Mouse (Mus musculus): ENCODE data around the gene Gal3st1.
"Not testable (repeated sequence)": the region's sequence is repeated elsewhere in the genome, so short reads cannot be mapped to it uniquely, and the experiment has no call there.

The Gal3st1 gene

DNA sequence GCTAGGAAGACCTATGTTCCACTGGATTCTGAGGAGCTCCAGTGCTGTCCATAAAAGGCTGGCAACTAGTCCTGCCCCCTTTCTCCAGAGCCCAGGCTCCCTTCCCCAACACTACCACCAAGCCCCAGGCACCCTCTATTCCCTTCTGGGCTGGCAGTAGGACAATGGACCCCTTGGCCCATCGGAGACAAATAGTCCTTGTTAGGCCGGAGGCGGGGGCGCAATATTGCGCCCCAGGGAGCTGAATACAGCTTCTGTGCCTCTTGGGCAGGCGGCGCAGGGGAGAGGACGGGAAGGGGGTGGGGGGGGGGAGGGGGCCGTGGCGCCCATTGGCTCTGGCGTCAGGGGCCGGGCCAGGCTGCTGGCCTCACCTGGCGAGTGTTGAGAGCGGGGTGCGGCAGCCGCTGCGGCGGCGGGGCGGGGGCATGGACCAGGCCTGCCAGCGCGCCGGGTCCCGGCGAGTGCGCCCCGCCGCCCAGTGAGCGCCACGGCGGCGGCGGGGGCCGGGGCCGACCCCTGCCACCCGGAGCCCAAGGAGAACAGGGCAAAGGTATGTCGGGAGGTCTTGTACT lies at the start of gene Gal3st1:
Gal3st1 (plus strand) TSS at position 346 of the 572 bp plus-strand sequence.
- DNase-seq = peak; percentile 76

DNA sequence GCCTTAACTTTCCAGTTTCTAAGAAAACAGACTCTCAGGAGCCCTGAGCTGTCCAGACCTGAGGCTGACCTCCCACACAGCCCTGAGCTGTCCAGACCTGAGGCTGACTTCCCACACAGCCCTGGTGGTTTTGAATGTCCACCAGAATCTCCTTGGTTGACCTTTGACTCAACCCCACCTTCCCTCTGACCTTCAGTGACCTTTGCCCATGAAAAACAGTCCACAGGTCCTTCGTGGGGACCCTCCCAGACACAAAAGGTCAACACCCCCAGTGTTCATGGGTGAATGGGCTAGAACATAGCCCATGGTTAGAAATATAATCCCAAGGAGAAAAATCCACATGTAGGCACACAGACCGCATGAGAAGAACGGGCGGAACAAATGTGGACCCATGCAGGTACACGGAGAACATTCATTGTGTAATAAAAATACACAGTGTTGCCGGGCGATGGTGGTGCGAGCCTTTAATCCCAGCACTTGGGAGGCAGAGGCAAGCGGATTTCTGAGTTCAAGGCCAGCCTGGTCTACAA lies 49.6 kb upstream of the Gal3st1 start:
- DNase-seq = no peak

DNA sequence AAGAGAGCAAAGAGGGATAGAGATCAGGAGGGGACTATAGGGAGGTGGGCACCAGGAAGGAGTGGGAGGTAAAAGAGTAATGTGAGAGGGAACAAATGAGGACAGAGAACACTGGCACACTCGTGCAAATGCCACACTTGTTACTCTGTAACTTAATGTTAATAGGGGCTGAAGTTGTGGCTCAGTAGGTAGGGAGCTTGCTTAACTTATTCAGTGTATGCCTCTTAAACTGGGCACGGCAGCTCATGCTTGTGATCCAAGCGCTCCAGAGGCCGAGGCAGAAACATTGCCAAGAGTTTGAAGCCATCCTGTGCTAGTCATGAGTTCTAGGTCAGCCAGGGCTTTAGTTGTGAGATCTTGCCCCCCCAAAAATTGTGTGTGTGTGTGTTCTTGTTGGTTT lies 48.3 kb upstream of the Gal3st1 start:
- DNase-seq = peak; percentile 46

DNA sequence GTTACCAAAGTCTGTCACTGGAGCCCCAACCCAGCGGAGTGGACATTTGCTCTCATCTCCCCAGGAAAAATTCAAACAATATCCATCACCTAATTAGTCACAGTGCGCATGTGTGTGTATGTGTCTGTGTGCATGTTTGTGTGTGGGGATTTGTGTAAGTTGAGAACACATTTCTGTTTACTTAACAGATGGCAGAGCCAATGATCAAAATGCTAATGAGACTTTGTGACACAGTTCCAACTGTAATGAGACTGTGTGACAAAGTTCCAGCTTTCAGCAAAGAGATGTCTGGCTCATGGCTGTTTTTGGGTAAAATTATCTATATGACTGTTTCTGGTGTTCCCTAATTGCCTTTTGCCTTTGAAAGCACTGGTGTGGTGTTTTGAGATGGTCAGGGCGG lies 47.1 kb upstream of the Gal3st1 start:
- DNase-seq = no peak

DNA sequence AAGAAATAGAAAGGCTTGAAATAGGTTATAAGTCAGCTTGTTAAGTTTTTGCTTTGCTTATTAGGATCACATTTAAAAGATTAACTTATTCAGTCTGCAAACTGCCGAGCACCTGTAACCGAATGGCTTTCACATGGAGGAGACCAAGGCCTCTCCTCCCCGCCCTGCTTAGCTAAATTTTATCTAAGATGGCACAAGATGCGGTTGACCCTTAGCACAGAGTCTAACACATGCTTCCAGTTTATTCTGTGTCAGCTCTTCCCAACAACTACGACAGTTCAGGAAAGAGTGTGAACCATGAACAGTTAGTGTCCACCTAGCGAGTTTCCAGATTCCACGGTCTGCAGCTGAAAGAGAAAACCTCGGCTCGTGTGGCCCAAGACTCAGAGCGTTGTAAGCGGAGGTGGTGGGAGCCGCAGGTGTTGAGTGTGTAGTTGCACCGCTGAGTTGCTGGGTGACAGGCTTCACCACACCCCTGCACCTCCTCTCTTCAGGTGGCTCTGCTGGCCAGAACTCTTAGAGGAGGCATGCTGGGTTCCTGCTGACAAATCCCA lies 46.0 kb upstream of the Gal3st1 start:
- DNase-seq = peak; percentile 75

DNA sequence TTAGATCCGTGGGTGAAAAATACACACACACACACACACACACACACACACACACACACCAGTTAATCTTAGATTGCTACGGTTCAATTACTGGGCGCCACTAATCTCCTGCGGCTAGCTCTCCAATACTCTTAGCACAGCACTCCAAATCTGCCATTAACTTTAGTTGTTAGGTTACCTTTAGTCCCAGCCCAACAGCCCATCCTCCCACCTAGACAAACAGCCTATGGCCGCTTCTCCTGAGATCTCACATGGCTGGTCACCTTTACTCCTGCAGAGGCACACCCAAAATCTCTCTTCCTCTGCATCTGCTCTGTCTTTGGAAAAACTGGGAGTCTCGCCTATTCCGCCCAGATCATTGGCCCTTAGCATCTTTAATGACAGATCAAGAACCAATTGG lies 42.1 kb upstream of the Gal3st1 start:
- no peak for DNase-seq

DNA sequence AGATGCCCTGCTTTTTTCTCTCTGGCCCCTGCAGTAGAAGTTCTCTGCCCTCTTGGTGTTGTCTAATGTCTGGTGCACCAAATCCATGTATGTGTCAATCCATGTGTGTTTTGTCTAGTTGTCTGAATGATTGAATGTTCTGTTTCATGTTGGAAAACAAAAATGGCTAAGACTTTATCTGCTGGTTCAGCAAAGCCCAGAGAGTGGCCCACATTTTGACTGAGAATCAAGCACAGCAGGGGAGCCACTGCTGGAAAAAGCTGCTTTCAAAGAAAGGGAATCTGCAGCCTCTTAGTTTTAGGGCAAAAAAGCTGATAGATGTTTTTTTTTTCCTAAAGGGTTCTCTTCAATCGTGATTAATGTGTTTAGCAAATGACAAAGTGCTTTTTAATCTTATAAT lies 37.0 kb upstream of the Gal3st1 start:
- DNase-seq = no peak

DNA sequence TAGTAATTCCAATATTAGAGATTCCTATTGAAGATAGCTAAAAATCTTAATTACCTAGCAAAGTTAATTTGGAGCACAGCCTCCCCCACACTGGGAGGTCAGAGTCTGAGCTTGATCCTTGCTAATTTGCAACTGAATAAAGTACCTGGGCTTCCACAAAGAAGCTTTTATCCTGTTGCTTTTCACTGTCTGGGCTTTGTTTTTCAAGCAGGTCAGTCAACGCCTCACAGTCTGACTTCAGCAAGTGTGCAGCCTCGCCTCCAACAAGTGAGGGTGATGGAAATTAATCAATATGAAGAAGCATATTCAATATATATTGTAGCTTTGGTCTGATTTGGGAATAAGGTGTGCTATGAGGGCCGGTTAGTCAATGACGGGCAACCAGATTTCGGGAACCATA lies 28.6 kb upstream of the Gal3st1 start:
- not testable (repeated sequence) for DNase-seq

DNA sequence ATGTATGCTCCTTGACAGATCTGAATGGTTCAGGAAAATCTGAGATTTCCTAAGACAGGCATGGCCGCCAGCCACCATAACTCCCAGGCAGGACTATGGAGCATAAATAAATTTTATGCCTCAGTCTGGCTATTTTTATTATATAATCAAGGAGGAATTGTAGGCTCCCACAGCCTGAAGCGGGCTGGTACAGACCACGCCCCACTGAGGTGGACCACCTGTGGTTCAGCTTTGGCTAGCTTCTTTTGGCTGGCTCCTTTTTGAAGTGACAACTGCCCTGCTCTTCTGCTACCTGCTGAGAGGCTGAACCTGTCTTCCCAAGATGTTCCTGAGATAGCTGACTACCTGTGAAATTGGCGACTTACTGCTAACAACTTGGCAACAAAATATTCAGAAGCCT lies 28.1 kb upstream of the Gal3st1 start:
- not testable (repeated sequence) for DNase-seq

DNA sequence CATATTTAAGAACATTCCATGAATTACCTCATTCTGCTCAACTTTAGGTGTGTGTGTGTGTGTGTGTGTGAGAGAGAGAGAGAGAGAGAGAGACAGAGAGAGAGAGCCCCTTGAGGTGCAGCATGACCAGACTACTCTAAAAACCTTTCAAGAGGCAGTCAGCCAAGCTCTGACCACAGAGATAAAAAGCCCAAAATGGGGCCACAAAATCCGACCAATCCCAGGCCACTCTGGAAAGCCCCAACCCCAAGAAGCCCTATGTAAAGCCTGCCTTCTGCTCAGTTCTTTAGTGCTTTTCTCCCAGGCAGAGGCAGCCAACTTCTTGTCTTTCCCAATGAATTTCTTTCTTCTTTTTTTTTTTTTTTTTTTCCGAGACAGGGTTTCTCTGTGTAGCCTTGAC lies 22.5 kb upstream of the Gal3st1 start:
- DNase-seq = no peak

DNA sequence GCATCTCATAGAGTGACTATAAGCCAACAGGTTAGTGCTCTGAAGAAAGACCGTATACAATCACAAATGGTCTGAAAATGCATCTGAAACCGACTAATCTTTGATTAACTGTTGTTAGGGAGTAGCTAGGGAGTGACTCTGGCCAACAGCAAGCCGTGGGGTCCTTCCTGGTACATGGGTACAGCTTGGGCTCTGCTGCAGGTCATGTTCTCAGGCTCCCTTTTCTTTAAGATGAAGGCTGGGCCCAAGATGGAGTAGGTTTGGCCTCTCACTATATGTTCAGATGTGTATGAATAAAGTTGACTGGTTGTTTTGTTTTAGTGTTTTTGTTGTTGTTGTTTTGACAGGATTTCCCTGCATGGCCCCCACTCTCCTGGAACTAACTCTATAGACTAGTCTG lies 21.7 kb upstream of the Gal3st1 start:
- DNase-seq = no peak

DNA sequence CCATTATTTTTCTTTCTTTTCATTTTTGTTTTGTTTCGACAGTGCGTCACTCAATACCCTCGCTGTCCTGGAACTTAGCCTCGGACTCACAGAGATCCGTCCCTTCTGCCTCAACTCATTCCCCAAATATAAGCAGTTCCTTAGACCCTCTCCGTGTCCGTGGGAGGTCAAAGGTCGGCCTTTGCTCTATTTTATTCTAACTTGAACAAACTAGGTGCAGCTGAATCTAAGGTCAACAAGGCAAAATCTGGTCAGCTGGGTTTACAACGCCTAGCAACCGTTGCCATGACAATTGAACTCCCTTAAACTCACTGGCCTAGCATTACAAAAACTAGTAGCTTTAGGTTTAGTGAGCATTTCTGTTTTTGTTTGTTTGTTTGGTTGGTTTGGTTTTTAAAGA lies 20.3 kb upstream of the Gal3st1 start:
- DNase-seq = no peak

DNA sequence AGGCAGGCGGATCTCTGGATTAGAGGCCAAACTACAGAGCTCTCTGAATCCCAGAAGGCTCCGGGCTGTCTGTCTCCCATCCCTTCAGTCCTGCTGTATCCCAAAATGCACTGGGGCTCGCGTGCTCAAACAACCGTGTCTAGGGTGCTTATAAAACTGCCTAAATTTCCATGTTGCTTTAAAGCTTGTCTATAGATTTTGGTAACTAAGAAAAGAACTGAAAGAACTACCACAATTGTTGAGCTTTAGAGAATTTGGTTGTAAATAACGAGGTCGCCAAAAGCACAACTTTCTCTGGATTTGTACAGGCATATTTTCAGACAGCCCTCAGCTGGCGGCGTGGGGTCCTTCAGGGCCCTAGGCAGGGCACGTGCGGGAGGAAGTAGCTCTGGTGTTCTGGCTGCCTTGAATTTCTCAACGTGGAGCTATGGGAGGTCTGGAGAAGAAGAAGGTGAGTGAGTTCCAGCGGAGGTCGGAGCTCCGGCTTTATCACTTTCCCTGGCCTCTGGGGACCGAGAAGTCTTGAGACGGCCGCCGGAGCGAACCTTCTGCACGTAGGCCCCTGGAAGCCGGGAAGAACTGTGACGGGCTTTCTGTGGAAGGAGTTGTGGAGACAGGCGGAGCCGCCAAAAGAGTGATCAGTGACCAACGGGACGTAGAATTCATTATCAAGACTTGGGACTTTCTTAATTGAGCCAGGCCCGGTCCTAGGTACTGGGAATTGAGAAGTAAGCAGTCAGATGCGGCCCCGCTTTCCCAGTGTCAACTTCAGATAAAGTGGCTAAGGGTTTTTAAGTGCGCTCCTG lies 19.6 kb upstream of the Gal3st1 start, which contains the start of gene Pes1:
Pes1 (plus strand) TSS at position 366 of the 806 bp plus-strand sequence.
- DNase-seq = peak; percentile 88

DNA sequence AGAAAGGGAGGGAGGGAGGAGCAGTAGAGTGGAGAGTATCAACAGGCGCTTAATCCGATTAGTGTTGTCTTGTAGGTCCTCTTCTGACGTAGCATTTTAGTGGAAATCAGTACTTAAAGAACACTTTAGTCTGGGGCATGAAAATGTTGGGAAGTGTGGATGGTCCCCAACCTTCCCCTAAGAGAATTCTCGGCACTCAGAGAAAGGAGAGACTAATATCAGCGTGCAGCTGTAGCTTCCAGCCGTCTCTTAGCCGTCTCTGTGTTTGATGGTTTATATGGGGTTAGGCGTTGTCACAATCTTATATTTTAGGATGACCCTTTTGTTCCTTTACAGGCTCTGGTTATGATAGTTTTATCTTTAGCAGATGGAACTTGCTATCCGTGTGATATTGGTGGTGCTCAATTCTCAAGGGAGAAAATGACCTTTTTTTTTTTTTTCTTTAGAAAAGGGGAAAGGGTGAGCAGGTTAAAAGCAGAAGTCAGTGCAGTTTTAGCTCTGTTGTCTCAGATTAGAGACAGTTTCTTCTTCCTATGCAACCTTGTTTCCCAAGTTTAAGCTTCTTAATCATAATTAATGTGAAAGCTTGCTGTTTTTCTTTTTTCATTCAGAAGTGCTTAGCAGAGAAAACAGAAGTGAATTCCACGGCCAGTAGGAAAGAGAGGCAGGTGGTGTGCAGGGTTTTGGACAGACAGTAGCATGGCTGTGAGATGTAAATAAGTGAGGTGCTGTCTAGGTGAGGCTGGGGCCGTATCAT lies 18.8 kb upstream of the Gal3st1 start:
- no peak for DNase-seq

DNA sequence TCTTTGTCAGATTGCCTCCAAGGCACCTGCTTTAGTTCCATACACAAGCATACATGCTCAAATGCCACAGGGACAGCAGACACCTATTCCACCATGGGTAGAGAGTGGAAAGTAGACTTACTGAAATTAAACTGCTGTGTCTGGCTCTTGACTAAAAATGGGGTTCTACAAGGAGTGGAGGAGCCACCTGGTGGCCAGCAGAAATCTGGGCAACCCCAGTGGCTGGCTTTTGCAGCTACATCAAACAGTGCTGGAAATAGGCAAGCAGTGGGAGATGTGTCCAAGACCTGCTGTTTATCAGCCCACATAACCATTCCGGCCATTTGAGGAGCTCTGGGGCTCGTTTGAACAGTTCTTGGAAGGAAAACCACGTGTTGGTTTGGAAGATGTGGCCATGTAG lies 13.6 kb upstream of the Gal3st1 start:
- no peak for DNase-seq

DNA sequence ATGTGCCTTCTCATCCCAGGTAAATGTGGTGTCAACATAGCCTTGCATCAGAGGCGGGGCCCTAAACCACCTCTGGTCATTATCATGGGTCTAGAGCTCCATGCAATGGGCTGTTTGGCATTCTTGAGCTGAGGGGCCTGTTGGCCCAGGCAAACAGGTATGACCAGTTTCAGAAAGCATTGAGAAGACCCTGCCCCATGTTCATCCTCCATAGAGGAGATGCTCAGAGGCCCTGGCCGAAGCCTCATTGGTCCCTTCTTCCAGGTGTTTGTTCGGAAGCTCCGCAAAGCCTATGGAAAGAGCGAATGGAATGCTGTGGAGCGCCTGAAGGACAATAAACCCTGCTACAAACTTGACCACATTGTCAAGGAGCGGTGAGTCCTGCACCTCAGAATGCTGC lies 13.1 kb upstream of the Gal3st1 start:
- DNase-seq = no peak

DNA sequence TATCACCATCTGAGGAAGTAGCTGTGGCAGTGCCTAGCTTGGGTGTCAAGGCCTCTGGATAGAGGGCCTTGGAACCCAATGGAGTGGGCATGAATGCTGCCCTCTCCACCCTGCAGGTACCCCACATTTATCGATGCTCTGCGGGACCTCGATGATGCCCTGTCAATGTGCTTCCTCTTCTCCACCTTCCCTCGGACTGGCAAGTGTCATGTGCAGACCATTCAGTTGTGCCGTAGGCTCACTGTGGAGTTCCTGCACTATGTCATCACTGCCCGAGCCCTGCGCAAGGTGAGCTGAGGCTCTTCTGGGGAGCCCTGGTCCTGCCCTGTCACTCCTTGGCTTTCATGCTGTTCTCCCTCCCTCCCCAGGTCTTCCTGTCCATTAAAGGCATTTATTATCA lies 10.4 kb upstream of the Gal3st1 start:
- no peak for DNase-seq

DNA sequence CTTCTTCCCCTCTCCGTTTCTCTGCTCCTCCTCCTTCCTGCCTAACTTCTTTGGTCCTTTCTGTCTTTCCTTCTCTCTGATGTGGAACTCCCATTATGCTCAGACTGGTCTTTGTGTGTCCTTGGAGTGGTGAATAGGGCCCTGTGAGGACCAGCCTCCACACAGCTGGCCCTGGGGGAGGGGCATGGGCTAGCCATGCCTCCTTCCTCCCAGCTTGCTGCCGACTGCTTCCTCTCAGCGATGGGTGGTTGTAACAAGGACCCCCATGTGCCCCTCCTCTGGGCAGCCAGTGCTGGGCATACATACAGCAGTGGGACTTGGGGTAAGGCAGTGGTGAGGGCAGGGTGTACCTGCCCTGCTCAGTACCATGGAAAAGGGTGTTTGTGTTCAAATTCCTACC lies 9.1 kb upstream of the Gal3st1 start:
- DNase-seq = no peak

DNA sequence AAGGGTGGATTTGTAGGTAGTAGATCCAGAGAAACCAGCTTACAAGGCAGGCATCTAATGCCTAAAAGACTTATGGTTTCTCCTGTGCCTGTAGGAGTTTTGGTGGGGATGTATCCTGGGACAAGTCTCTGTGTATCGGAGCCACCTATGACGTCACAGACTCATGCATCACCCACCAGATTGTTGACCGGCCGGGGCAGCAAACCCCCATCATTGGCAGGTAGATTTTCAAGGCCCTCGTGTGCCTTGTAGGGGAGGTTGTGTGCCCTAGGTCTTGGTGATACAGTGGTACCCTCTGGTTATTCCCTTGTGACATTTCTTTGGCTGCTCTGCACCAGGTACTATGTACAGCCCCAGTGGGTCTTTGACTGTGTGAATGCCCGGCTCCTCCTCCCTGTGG lies 6.8 kb upstream of the Gal3st1 start, which contains the start of gene 4930556J24Rik:
4930556J24Rik (minus strand) TSS at position 101 of the 400 bp plus-strand sequence.
- DNase-seq = no peak

DNA sequence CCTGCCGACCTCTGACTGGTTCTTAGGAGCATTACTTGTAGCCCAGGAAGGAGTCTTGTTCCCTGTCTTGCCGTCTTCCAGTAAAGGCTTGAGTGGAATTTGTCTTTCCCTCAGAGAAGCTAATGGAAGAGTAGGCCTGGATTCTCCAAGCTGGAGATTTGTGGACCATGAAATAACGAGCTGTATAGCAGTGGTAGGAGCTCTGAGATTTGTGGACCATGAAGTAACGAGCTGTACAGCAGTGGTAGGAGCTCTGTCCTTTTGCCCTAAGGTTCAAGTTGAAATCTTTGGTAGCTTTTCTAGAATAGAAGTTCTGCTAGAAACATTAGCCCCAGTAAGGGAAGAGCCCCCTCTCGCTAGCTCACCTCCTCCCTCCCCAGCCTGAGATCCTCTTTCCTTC lies 5.0 kb upstream of the Gal3st1 start:
- peak; percentile 34 for DNase-seq

DNA sequence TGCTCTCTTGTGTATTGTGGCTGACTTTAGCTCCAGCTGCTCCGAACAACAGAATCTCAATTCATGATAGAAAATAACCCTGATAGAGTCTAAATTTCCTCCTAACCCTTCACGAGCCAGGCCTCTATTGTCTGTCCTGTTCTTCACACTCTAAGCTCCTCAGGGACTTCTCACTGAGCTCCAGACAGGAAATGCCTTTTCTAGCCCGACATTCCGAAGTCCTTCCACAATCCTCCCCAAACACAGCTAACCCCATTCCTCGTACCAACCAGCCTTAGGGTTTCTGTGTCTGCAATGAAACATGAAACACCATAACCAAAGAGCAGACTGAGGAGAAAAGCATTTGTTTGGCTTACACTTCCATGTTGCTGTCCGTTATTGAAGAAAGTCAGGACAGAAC lies 1.9 kb upstream of the Gal3st1 start:
- DNase-seq = no peak

DNA sequence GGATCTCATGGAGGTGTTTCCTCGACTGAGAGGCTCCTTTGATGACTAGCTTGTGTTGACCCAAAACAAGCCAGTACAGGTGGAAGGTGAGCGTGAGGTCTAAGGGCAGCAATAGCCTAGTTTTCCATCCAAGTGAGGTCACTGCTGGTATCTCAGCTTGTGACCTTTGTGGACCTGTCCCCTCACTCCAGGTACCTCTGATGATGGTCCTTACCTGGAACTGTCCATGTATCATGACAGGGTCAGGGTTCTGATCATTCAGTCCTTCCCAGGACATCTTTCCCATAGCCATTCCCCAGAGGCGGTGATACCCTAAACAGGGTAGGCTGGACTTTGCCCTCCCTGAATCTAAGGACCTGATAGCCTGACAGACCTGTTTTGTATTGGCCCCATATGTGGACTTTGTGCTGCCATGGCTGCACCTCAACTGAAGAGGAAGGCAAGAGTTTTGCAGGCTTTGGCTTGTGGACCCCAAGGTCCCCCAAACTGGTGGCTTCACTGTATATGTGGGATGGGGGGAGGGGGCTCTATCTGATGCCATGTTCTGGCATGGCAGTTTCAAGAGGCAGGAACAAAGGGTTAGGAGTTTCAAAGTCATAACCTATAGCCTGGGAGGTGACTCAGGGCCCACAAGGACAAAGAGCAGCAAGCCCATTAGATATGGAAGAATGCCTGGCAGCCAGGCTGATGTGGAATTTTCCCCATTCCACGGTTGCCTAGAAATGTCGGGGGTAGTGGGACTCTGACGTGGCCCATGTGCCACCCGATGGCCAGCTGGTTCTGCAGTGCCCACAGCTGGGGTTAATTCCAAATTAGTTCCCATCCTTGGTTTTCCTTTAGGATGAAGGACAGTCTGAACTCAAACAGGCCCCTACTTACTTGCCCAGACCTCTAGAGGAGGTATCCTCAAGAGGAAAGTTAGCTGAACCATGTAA lies 894 bp upstream of the Gal3st1 start:
- peak; percentile 70 for DNase-seq

All from kidney, postnatal 14 days (tissue).